In genomic region chr12:113074329-113075062, GRCm38 (mm10) we compare ENCODE assay signal across 8 mouse cellular contexts. TPM values are rescaled to one million over a fixed set of nuclear protein-coding genes. Genes with fewer than 3 reads are reported as not detected.
DNase-seq lines count a peak whose midpoint lies in the region; ATAC-seq lines count a peak whose summit lies in the region.

Gene Tex22, plus strand, starts transcription at chr12:113074502.

- peak; percentile 93 for ATAC-seq in hindbrain, embryonic 13.5 days (ENCODE audit: low FRiP score)

- DNase-seq in NIH3T3 (ENCODE audit: low read depth): peak; percentile 71
- DNase-seq in cerebellum, postnatal 25 days: peak; percentile 91 to 95
- DNase-seq in frontal cortex, postnatal 25 days (ENCODE audit: low spot score in 2 of 2): peak; percentile 73 to 77
- peak; percentile 78 to 79 for DNase-seq in layer of hippocampus, postnatal 25 days (ENCODE audit: extremely low spot score in 1 of 2, low spot score in 1 of 2)
- peak; percentile 88 for DNase-seq in lung, postnatal 14 days
- peak; percentile 63 for DNase-seq in retina, adult 2 months (ENCODE audit: low read depth, low spot score)
- peak; percentile 85 for DNase-seq in thymus, postnatal 25 days

- H3K4me3 ChIP-seq in hindbrain, embryonic 13.5 days: peak within 1 kb of the TSS; percentile 47

- H3K27ac ChIP-seq in hindbrain, embryonic 13.5 days: peak within 1 kb of the TSS; percentile 96

- peak within 1 kb of the TSS; percentile 88 for H3K4me2 ChIP-seq in hindbrain, embryonic 13.5 days

- peak within 1 kb of the TSS; percentile 76 for H3K9ac ChIP-seq in hindbrain, embryonic 13.5 days

- no peaks in the 10 kb centered on the region for H3K27me3 ChIP-seq in hindbrain, embryonic 13.5 days

- no peaks in the 10 kb centered on the region for H3K9me3 ChIP-seq in hindbrain, embryonic 13.5 days

- WGBS in hindbrain, embryonic 13.5 days: 2% methylated on average over 32 of the region's 32 CpGs

- H3K36me3 ChIP-seq in hindbrain, embryonic 13.5 days: peaks cover 29% of the 10 kb centered on the region

- peaks cover 26% of the 10 kb centered on the region for H3K4me1 ChIP-seq in hindbrain, embryonic 13.5 days (replicated peaks)

RNA-seq across cellular contexts. Expression of gene Tex22, which starts in this region (rescaled TPM):
- polyA plus RNA-seq in hindbrain, embryonic 13.5 days (2015; fragmentation: Nextera tagmentation; extraction: Ambion mirVana): 0.40 TPM in 1 of 2 replicates, not detected in the other
- 1 to 10 TPM in 1 of 2 experiments, under 1 TPM in 1; 0.64 to 1.2 TPM for total RNA-seq in layer of hippocampus, postnatal 25 days (2021)

Comparison
In these comparisons a context has a peak if more than half of its experiments do, and no peak if none do; other contexts are left out.
1. Peak in every context shown above with its lines: DNase-seq, ATAC-seq, H3K4me3 ChIP-seq and H3K27ac ChIP-seq.
2. Peak in ATAC-seq, H3K4me3 ChIP-seq, H3K27ac ChIP-seq, H3K9ac ChIP-seq and H3K4me2 ChIP-seq in hindbrain, embryonic 13.5 days; RNA of the gene not detected or under 1 TPM.